Mouse (Mus musculus): ENCODE results near the gene Ncoa1. TPM values are rescaled to one million over a fixed set of nuclear protein-coding genes. Genes with fewer than 3 reads are reported as not detected.
"Not testable (repeated sequence)": the region's sequence is repeated elsewhere in the genome, so short reads cannot be mapped to it uniquely, and the experiment has no call there.

The Ncoa1 gene
- total RNA-seq, 2 experiments from 2014 or later, result 22.2 to 22.5 TPM

DNA sequence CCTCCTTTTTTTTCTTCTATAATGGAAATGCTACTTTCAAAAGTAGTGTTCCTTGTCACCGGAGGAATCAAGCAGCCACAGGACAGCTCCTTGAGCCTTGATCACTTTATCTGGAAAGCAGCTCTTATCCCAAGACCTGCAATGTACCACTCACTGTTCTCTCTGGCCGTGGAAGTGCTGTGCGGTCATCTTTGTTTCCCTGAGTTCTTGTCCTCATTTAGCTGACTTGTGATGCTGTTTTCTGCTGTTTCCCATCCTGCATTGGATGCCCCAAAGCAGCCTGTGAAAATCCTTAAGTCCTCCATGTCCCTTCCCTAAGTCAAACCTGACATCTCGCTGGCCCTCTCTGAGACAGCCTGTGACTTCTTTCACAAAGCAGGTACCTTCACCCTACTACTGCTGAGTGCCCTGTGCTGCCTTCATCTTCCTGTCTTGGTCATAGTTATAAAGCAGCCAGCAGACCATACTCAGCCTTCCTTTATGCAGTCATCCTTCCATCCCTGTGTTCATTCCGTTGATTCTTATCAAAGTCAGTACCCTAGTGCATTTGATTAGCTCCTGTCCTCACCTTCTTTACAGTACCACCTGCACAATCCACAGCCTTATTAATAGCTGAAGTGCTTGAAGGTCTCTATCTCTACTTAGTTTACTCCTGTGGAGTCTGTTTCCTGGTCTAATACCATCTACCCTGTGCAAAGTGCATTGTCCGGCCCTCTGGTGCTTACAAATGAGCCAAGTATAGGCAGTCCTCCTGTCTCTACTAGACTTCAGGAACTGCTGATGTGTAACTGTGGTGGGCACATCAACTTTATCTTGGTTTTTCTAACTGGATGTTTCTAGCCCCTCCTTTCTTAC is 1.2 kb upstream of the Ncoa1 start:
- DNase-seq, result no peak
- intact Hi-C loops (cut with DNase I), result loop anchor here (2.0 to 5.0 kb wide), 2 partner anchors 47 to 69 kb away; no protein-coding TSS in a partner anchor

DNA sequence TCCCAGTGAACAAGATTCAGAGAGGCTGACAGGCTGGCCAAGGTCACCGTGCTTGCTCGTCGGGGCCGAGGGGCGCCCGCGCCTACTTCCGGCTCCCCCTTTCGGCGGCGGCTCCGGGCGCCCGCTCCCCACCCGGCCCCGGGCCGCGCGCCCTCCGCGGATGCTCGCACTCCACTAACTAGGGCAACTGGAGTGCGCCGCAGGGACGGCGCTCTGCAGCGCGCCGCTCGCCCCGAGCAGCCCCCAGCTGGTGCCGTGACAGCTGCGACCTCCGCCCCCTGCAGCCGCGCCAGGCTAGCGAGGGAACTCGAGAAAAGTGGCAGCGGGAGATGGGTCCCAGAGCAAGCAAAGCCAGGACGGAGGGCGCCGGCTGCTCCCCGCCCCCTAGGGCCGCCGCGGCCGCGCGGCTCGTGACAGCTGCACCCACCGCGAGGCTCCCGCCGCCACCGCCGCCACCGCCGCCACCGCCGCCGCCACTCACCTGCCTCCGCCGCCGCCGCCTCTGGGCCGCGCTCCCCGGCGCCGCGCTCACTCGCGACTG is 621 bp downstream of the Ncoa1 start:
- DNase-seq, result peak; percentile 33 to 58
- intact Hi-C loops (cut with DNase I), result loop anchor here (2.0 to 5.0 kb wide), 2 partner anchors 48 to 71 kb away; no protein-coding TSS in a partner anchor

DNA sequence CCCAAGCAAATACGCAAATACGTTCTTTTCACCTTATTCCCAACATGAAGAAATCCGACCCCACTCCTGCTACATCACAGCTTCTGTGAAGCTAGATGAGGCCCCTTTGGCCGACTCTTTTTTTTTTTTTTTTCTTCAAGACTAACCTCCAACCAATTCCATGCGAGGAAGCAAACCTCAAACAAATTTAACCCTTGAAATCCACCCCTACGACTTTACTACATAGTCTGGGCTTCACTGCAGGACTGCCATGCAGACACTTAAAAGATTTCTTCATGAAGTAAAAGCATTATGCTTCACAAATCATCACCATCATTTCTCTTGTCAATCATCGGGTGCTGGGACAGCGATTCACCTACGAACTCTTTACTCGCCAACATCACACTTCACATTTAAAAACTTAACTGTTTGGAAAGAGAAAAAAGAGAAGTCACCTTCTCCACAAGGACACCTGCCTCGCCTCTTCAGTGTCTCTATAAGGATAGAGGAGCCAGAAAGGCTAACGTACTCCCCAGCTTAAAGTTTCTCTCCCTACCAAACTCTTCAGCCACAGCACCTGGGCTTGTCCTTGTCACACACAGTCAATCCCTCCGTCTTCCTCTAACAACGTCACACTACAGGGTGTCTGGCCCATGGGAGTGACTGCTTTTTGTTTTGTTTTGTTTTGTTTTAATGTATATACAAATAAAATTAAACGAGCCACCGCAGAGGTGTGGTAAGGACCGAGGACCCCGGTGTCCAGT is 1.6 kb downstream of the Ncoa1 start:
- intact Hi-C loops (cut with DNase I), result loop anchor here (5.0 kb wide), 1 partner anchor 72 kb away; no protein-coding TSS in a partner anchor
- DNase-seq, result no peak

- intact Hi-C loops (cut with DNase I), result no loop called here
- DNase-seq, result no peak
Measured at GRCm38 (mm10) chr12:4469115-4469514, 7.9 kb downstream of the Ncoa1 start.

DNA sequence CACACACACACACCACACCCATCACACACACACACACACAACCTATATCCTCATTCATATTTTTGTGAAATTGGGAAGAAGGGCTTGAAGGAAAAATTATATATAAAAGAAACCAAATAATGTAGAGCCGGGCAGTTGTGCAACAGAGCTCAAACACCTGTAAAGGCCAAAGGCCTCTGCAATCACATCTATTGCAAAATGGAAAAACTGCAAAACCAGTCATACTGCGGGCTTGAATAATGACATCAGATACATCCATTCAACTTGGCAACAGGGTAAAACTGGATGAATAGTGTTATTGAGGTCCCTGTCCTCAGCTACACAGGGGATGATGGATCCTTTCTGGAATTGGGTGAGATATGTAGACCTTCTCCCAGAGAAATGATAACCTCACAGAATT is 13.3 kb downstream of the Ncoa1 start:
- intact Hi-C loops (cut with DNase I), result no loop called here
- no peak for DNase-seq

DNA sequence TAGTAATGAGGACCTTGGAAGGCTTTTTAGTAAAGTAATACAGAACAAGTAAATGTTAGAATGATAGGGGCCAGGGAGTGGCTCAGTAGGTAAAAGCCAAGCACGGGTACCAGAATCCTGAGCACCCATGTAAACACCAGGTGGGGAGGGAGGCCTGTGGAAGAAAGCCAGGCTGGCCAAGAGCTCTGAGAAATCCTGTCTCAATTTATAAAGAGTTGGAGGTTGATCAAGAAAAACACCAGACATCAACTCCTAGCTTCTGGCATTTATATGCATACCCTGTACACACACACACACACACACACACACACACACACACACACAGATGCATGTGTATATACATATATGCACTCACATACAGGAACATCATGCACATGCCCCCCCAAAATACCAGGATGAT is 14.6 kb downstream of the Ncoa1 start:
- intact Hi-C loops (cut with DNase I), result no loop called here
- no peak for DNase-seq

DNA sequence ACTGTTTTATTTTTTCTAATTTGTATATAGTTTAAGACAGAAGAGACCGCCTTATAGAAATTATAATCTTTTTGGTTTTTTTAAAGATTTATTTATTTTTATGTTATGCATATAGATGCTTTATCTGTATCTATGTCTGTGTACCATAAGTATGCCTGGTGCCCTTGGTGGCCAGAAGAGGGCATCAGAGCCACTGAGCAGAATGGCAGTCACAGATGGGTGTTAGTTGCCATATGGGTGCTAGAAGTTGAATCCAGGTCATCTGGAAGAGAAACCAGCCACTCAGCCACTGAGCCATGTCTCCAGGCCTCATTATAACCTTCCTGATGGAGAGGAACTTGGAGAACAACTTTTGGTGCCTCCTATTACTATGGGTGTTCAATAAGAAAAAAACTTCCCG is 16.0 kb downstream of the Ncoa1 start:
- intact Hi-C loops (cut with DNase I), result no loop called here
- DNase-seq, result no peak

DNA sequence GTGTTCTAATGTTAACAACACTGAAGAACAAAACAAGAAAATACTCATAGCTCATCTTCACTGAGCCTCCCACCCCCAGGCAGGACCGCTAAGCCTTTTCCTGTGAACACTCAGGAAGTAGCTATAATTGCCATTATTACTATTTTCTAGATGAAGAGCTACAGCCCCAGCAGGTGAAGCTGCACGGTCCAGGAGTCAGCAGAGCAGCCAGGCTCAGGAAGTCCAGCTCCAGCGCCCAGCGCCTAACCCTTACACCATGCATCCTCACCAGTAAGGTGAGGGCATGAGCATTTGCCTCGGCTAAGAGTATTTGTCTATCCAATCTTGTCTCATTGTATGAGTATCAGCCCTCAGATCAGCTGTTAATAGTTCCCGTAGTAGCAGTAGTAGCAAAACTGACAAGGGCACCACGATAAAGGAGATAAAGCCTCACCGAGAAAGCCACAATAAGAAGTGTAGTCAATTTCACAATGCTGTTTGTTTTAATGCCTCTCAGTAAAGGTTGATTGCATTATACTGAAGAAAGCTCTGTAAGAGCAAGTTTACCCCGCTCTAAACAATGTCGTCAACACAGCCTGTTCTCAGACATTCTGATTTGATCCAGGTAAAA is 21.9 kb downstream of the Ncoa1 start:
- DNase-seq, result no peak
- intact Hi-C loops (cut with DNase I), result no loop called here

DNA sequence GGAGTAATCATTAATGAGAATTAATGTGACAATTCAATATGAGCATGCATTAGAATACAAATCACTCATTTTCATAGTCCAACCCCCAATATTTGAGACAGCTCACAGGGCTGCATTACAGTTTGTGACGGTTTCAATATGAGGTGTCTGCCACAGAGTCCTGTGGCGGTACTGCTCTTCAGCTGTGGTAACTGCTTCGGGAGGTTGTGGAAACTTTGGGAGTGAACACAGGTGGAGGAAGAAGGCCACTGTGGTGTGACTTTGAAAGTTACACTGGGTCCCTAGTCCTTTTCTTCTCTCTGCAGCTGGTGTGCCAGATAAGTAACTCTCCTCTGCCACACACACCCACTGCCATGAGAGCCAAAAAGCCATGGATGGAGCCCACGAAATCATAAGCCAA is 22.7 kb downstream of the Ncoa1 start:
- no peak for DNase-seq
- intact Hi-C loops (cut with DNase I), result no loop called here

- no peak for DNase-seq
- intact Hi-C loops (cut with DNase I), result no loop called here
Measured at GRCm38 (mm10) chr12:4452233-4452632, 24.7 kb downstream of the Ncoa1 start.

GRCm38 (mm10) chr12:4450485-4450884 is 26.5 kb downstream of the Ncoa1 start:
- intact Hi-C loops (cut with DNase I), result not testable (repeated sequence)

GRCm38 (mm10) chr12:4448076-4448589 is 28.8 kb downstream of the Ncoa1 start:
- no peak for DNase-seq
- intact Hi-C loops (cut with DNase I), result loop anchor here (5.0 kb wide), 1 partner anchor 61 kb away; no protein-coding TSS in a partner anchor

More at GRCm38 (mm10) chr12:4450485-4450884, 26.5 kb downstream of the Ncoa1 start:
- DNase-seq, result not testable (repeated sequence)

DNA sequence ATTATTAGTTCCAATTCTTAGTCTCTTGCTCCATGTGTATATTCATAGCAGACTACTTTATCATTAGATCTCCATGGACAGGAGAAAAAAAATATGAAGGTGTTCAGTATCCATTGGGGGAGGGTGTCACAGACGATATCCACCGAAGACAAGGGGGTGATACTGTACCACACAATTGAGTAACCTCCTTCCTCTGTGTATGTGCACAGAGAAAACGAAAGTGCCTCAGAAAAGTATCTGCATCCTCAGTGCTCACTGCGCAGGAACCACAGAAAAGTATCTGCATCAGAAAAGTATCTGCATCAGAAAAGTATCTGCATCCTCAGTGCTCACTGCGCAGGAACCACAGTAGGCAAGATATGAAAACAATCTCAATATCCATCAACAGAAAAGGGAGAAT is 32.0 kb downstream of the Ncoa1 start:
- intact Hi-C loops (cut with DNase I), result loop anchor here (5.0 kb wide), 1 partner anchor 58 kb away; no protein-coding TSS in a partner anchor
- no peak for DNase-seq

- intact Hi-C loops (cut with DNase I), result no loop called here
Measured at GRCm38 (mm10) chr12:4441451-4441850, 35.5 kb downstream of the Ncoa1 start.

GRCm38 (mm10) chr12:4436198-4436597 is 40.8 kb downstream of the Ncoa1 start:
- intact Hi-C loops (cut with DNase I), result no loop called here
- no peak for DNase-seq

More at GRCm38 (mm10) chr12:4441451-4441850, 35.5 kb downstream of the Ncoa1 start:
- DNase-seq, result no peak

DNA sequence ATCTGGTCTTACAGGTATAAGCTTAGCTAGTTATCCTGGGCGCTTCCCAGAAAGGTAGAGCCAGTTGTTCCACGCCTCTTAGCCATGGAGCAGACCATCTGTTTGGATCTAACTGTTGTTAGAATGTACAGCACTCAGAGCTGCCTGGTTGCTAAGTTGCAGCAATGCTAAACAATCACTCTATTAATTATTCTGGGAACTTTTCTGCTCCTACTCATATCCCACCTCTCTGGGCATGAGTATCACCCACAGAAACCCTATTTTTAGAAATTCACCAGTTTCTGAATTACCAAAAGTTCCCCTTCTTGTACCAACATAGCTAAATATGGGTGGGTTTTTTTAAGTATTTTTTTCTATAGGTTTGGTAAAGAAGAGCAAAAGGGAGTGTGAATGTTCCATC is 43.4 kb downstream of the Ncoa1 start:
- intact Hi-C loops (cut with DNase I), result no loop called here
- DNase-seq, result no peak

DNA sequence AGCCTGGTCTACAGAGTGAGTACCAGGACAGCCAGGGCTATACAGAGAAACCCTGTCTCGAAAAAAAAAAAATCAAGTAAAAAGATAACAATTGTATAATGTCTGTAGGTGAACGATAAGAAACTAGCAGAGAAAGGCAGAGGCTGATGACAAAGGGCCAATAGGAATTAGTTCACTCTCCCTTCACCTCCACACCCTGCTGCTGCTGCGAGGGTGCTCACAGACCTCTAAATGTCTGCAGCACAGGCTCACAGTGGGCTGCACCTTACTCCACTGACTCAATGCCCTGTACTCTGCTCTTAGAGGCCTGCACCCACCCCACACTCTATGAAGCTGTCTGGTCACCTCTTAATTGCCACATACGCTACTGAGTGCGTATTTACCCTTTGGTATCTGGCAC is 45.0 kb downstream of the Ncoa1 start:
- no peak for DNase-seq
- intact Hi-C loops (cut with DNase I), result no loop called here

DNA sequence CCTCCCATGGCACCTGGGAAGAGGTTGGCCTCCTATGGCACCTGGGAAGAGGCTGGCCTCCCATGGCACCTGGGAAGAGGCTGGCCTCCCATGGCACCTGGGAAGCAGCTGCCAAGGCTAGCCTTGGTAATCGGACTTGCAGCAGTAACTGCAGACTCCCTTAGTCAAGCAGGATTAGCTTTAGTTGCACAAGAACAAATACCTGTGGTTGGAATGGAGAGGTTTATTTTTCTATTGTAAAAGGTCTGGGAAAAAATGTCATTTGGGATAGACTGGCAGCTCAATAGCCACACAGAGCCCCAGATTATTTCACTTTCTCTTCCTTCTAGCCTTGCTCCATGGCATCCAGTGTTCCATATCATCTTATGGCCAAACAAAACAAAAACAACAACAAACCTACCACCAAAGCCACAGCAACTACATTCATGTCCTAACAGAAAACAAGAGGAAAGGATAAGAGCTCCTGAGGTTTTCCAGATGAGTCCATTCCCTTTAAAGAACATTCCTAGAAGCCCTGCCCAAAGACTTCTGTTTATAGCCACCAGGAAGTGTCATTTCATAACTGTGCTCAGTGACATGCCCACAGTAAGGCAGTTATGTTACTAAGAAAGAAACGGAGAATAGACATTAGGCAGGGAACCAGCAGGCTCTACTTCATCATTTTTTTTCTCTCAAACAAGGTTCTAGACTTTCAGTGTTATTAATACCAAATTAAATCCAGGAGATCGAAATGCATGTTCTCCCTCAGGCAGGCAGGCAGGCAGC is 46.7 kb downstream of the Ncoa1 start:
- intact Hi-C loops (cut with DNase I), result no loop called here
- DNase-seq, result no peak

- no peak for DNase-seq
- intact Hi-C loops (cut with DNase I), result no loop called here
Measured at GRCm38 (mm10) chr12:4418824-4419223, 58.2 kb downstream of the Ncoa1 start.

All from gastrocnemius, postnatal 36 days (tissue).